Mouse (Mus musculus): ENCODE results near the gene Nt5dc1. TPM values are rescaled to one million over a fixed set of nuclear protein-coding genes. Genes with fewer than 3 reads are reported as not detected.

Nt5dc1 gene
- polyA plus RNA-seq, 1 experiment from 2014 or later = 13.4 TPM

GRCm38 (mm10) chr10:34297980-34298753 is 120.2 kb downstream of the Nt5dc1 start:
- Histone ChIP-seq H3K9ac (peak overlapping the region; percentile 60), H3K27me3 (ENCODE audit: insufficient read depth, low read length) (no peaks in the 10 kb centered on the region), H3K4me2 (peak overlapping the region; percentile 94), H3K27ac (ENCODE audit: low read depth) (no peak overlapping the region), H3K36me3 (ENCODE audit: insufficient read depth) (no peaks in the 10 kb centered on the region), H3K4me1 (ENCODE audit: insufficient read depth) (0 out of 2 replicates have a peak, but pooled peaks cover 6% of the 10 kb centered on the region), H3K4me3 (ENCODE audit: low read depth, low read length) (peak overlapping the region; percentile 70), H3K9me3 (ENCODE audit: low read depth, low read length) (no peaks in the 10 kb centered on the region)
- TF ChIP-seq CTCF (IDR thresholded peaks at IDR 0.05; ENCODE audit: low read depth) = no peak
- ATAC-seq (ENCODE audit: insufficient read depth) = peak; percentile 15; the same call in 1 of the 2 replicates
- 39% methylated on average over 25 of the region's 25 CpGs for WGBS
- DNase-seq = peak; percentile 31

DNA sequence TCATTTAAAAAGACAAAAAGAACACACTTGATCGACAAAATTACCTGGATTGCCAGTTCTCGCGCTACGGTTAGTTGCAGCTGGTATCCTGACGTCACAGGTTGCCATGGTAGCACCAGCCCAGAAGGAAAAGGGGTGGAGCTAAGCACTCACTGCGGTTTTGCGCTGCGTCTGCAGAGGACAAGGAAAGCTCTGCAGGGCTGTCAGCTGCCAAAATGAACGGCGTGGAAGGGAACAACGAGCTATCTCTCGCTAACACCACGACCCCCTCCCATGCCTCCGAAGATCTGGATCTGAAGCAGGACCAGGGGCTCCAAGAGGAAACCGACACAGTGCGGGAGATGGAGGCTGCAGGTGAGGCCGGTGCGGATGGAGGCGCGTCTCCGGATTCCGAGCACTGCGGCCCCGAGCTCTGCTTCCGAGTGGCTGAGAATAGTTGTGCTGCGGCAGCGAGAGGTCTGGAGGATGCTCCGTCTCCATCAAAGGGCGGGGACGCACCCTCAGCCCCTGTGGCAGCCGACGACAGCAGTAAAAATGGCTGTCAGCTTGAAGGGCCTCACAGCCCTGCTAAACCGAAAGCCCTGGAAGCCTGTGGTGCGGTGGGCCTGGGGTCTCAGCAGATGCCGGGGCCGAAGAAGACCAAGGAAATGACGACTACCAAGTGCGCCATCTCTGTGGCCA is 120.9 kb downstream of the Nt5dc1 start, which contains the start of gene Tspyl4:
Gene Tspyl4, plus strand, starts transcription at position 144 of the 681 bp plus-strand sequence.
- TF ChIP-seq CTCF (IDR thresholded peaks at IDR 0.05; ENCODE audit: low read depth) = no peak
- peak; percentile 98 for ATAC-seq (ENCODE audit: insufficient read depth)

GRCm38 (mm10) chr10:34296911-34297298 is 121.4 kb downstream of the Nt5dc1 start:
- peak overlapping the region; percentile 70 for H3K4me3 ChIP-seq (ENCODE audit: low read depth, low read length)
- peak overlapping the region; percentile 94 for H3K4me2 ChIP-seq
- H3K27ac ChIP-seq (ENCODE audit: low read depth) = no peak overlapping the region
- H3K9me3 ChIP-seq (ENCODE audit: low read depth, low read length) = no peaks in the 10 kb centered on the region
- DNase-seq = peak; percentile 27
- no peak for TF ChIP-seq CTCF (IDR thresholded peaks at IDR 0.05; ENCODE audit: low read depth)
- H3K36me3 ChIP-seq (ENCODE audit: insufficient read depth) = no peaks in the 10 kb centered on the region
- H3K4me1 ChIP-seq (ENCODE audit: insufficient read depth) = 0 out of 2 replicates have a peak, but pooled peaks cover 6% of the 10 kb centered on the region
- peak overlapping the region; percentile 60; the same call in 1 of the 2 replicates for H3K9ac ChIP-seq
- no peaks in the 10 kb centered on the region for H3K27me3 ChIP-seq (ENCODE audit: insufficient read depth, low read length)
- WGBS = 6% methylated on average over 13 of the region's 13 CpGs
- ATAC-seq (ENCODE audit: insufficient read depth) = no peak

More for the DNA sequence above, 120.9 kb downstream of the Nt5dc1 start, which contains the start of gene Tspyl4:
- Histone ChIP-seq H3K4me1 (ENCODE audit: insufficient read depth) (0 out of 2 replicates have a peak, but pooled peaks cover 6% of the 10 kb centered on the region), H3K9me3 (ENCODE audit: low read depth, low read length) (no peaks in the 10 kb centered on the region), H3K9ac (peak within 1 kb of the TSS; percentile 60), H3K4me2 (peak within 1 kb of the TSS; percentile 94), H3K4me3 (ENCODE audit: low read depth, low read length) (peak within 1 kb of the TSS; percentile 70), H3K27ac (ENCODE audit: low read depth) (peak within 1 kb of the TSS; percentile 62; the same call in 1 of the 2 replicates), H3K27me3 (ENCODE audit: insufficient read depth, low read length) (no peaks in the 10 kb centered on the region), H3K36me3 (ENCODE audit: insufficient read depth) (no peaks in the 10 kb centered on the region)
- WGBS = under 1% methylated on average over 38 of the region's 38 CpGs
- peak; percentile 98 for DNase-seq

DNA sequence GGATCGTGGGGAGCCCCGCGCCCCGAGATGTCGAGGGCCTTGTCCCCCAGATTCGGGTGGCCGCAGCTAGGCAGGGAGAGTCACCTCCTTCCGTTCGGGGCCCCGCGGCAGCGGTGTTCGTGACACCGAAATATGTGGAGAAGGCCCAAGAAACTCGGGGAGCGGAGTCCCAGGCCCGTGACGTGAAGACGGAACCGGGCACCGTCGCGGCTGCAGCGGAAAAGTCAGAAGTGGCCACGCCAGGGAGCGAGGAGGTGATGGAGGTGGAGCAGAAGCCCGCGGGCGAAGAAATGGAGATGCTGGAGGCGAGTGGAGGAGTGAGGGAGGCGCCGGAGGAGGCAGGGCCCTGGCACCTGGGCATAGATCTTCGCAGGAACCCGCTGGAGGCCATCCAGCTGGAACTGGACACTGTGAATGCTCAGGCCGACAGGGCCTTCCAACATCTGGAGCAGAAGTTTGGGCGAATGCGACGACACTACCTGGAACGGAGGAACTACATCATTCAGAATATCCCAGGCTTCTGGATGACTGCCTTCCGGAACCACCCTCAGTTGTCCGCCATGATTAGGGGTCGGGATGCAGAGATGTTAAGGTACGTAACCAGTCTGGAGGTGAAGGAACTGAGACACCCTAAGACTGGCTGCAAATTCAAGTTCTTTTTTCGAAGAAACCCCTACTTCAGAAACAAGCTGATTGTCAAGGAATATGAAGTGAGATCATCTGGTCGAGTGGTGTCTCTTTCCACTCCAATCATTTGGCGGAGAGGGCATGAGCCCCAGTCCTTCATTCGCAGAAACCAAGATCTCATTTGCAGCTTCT is 135.7 kb downstream of the Nt5dc1 start:
- DNase-seq (peak; percentile 58), ATAC-seq (ENCODE audit: insufficient read depth) (peak; percentile 53)
- peak overlapping the region; percentile 98 for H3K4me3 ChIP-seq (ENCODE audit: low read depth, low read length)
- H3K4me2 ChIP-seq = peak overlapping the region; percentile 91
- H3K9me3 ChIP-seq (ENCODE audit: low read depth, low read length) = no peaks in the 10 kb centered on the region
- peaks cover 12% of the 10 kb centered on the region; the same call in 1 of the 2 replicates for H3K36me3 ChIP-seq (ENCODE audit: insufficient read depth)
- H3K27me3 ChIP-seq (ENCODE audit: insufficient read depth, low read length) = no peaks in the 10 kb centered on the region
- peak overlapping the region; percentile 79 for H3K27ac ChIP-seq (ENCODE audit: low read depth)
- TF ChIP-seq CTCF (IDR thresholded peaks at IDR 0.05; ENCODE audit: low read depth) = no peak
- WGBS = 2% methylated on average over 47 of the region's 47 CpGs
- H3K9ac ChIP-seq = peak overlapping the region; percentile 97
- peaks cover 10% of the 10 kb centered on the region; the same call in 1 of the 2 replicates for H3K4me1 ChIP-seq (ENCODE audit: insufficient read depth)

DNA sequence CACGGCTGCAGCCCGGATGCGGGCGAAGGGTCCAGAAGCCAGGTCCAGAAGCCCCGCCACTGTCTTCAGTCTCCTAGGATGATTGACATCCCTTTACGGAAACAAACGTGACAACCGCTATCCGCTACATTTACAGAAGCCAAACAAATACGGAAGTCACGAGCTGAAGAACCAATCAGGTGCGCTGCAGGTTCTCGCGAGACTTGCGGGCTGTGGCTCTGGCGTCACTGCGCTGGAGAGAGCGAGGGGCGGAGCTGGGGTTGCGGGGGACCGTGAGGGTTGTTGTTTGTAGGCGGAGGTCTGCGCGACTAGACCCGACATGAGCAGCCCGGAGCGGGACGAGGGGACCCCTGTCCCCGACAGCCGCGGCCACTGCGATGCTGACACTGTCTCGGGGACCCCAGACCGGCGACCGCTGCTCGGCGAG is 136.4 kb downstream of the Nt5dc1 start, which contains the start of gene Tspyl1:
Gene Tspyl1, plus strand, starts transcription at position 229 of the 427 bp plus-strand sequence.
- Histone ChIP-seq H3K27me3 (ENCODE audit: insufficient read depth, low read length) (no peaks in the 10 kb centered on the region), H3K9me3 (ENCODE audit: low read depth, low read length) (no peaks in the 10 kb centered on the region), H3K4me3 (ENCODE audit: low read depth, low read length) (peak within 1 kb of the TSS; percentile 98), H3K4me1 (ENCODE audit: insufficient read depth) (peaks cover 10% of the 10 kb centered on the region; the same call in 1 of the 2 replicates), H3K36me3 (ENCODE audit: insufficient read depth) (peaks cover 7% of the 10 kb centered on the region; the same call in 1 of the 2 replicates), H3K9ac (peak within 1 kb of the TSS; percentile 97), H3K27ac (ENCODE audit: low read depth) (peak within 1 kb of the TSS; percentile 79), H3K4me2 (peak within 1 kb of the TSS; percentile 91)
- DNase-seq (peak; percentile 99), ATAC-seq (ENCODE audit: insufficient read depth) (peak; percentile 97)
- WGBS = 0% methylated on average over 38 of the region's 38 CpGs
- TF ChIP-seq CTCF (IDR thresholded peaks at IDR 0.05; ENCODE audit: low read depth) = no peak

All from lung, embryonic 14.5 days (tissue).